Mouse (Mus musculus) G1E (cell line): Measurements from ENCODE around the gene Ckap4.

Experiments
- CTCF ChIP-seq: IDR thresholded peaks from 2 replicates; pipeline ENCODE4 v1.5.1; 2012; ENCODE audit warnings: low read depth, low read length, inconsistent platforms, mixed read lengths
- GATA1 ChIP-seq: IDR thresholded peaks from 2 replicates; pipeline ENCODE4 v1.6.1; 2012; ENCODE audit warnings: borderline replicate concordance, low read length, inconsistent platforms, mixed read lengths
- POLR2AphosphoS5 ChIP-seq: IDR thresholded peaks from 2 replicates; pipeline ENCODE4 v1.6.1; 2012; ENCODE audit warnings: low read depth, low read length, inconsistent platforms; ENCODE audit not compliant: insufficient replicate concordance

DNA sequence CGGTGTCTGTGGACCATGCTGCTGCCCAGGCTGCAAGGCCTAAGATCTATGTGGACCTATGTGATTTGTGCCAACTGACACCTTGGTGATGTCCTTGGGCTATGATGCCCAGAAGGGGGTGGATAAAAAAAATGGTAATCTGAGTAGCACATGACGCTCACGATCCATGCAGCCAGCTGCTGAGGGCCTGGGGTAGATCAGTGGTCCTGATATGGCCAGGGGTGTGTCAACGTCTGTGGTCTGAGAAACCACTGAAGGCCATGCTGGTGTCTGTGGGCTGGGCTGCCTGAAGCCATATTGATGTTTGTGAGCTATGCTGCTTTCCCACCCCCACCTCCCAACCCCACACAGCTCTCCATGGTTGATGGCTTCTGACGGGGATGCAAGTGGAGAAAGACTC is 43.7 kb downstream of the Ckap4 start:
- no peak for TF ChIP-seq POLR2AphosphoS5
- TF ChIP-seq CTCF: no peak
- TF ChIP-seq GATA1: no peak
